Mouse (Mus musculus): Measurements from ENCODE around the gene Mllt3. TPM values are rescaled to one million over a fixed set of nuclear protein-coding genes. Genes with fewer than 3 reads are reported as not detected.
A peak's percentile ranks its signal among the peaks of the same experiment; 100 is the strongest.

Gene Mllt3
- polyA plus RNA-seq, 2 experiments: 23.4 to 41.3 TPM

DNA sequence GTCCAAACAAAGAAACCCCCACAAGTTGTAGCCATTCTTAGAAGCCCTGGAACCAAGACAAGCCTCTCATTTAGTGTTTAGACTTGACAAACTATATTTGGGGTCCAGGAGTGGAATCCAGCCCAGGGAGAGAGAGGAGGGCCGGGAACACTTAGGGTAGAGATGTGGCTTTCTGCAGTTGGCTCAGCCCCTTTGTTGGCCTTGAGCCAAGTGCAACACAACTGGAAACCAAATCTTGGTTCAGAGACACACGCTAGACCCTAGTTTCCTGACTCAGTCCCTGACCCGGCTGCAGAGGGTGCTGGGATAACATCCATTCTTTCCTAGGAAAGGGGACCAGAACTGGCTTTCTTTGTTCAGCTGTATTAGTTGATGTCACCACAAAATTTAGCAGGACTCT, 296.4 kb downstream of the Mllt3 start:
- ATAC-seq (ENCODE audit: low FRiP score, low read depth) (no peak), DNase-seq (ENCODE audit: low spot score) (no peak)
- H3K4me1 ChIP-seq (ENCODE audit: control insufficient read depth, insufficient read depth, low read length): peaks cover 14% of the 10 kb centered on the region
- H3K9me3 ChIP-seq (ENCODE audit: control insufficient read depth, low read length): no peaks in the 10 kb centered on the region; the same call in 1 of the 2 replicates
- H3K4me3 ChIP-seq (replicated peaks; ENCODE audit: low read length): no peak overlapping the region
- H3K36me3 ChIP-seq (ENCODE audit: control insufficient read depth, insufficient read depth, low read length): no peaks in the 10 kb centered on the region
- no peak overlapping the region for H3K4me2 ChIP-seq (replicated peaks; ENCODE audit: low read depth, low read length, severe bottlenecking)
- H3K27me3 ChIP-seq (ENCODE audit: control insufficient read depth, insufficient read depth, low read length): no peaks in the 10 kb centered on the region
- TF ChIP-seq POLR2A (IDR thresholded peaks at IDR 0.05; ENCODE audit: borderline replicate concordance, extremely low read depth, insufficient read depth, insufficient read length): no peak
- H3K27ac ChIP-seq (replicated peaks; ENCODE audit: low read depth, low read length): no peak overlapping the region
- no peak overlapping the region for H3K9ac ChIP-seq (ENCODE audit: low read depth, low read length, severe bottlenecking)
- WGBS: 47% methylated on average over 3 of the region's 3 CpGs

GRCm38 (mm10) chr4:87731118-87731672, 302.0 kb downstream of the Mllt3 start:
- DNase-seq (ENCODE audit: low spot score): no peak

DNA sequence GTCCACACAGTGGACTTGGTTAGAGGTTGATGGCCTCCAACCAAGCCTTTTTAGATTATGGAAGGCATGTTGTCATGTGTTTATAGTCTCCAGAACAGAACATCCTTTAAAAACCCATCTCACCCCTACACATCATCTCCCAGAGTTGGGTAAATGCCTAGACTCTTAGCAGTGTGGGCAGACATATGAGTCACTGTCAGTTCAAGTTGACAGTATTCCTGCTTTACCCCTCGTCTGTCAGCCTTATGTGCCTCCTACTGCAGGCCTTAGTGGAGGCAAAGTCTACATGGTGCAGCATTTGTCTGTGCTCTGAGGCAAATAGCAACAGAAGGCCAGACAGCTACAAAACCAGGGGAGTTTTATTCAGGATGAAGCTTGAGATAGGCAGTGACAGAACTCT, 304.6 kb downstream of the Mllt3 start:
- no peak overlapping the region for H3K4me2 ChIP-seq (replicated peaks; ENCODE audit: low read depth, low read length, severe bottlenecking)
- H3K27me3 ChIP-seq (ENCODE audit: control insufficient read depth, insufficient read depth, low read length): no peaks in the 10 kb centered on the region; the same call in 1 of the 2 replicates
- DNase-seq (ENCODE audit: low spot score) (no peak), ATAC-seq (ENCODE audit: low FRiP score, low read depth) (no peak)
- no peak overlapping the region for H3K4me3 ChIP-seq (replicated peaks; ENCODE audit: low read length)
- no peak overlapping the region for H3K9ac ChIP-seq (ENCODE audit: low read depth, low read length, severe bottlenecking)
- H3K36me3 ChIP-seq (ENCODE audit: control insufficient read depth, insufficient read depth, low read length): no peaks in the 10 kb centered on the region
- no peaks in the 10 kb centered on the region for H3K9me3 ChIP-seq (ENCODE audit: control insufficient read depth, low read length)
- no peak overlapping the region for H3K27ac ChIP-seq (replicated peaks; ENCODE audit: low read depth, low read length)
- WGBS: 65% methylated on average over 1 of the region's 1 CpGs
- H3K4me1 ChIP-seq (ENCODE audit: control insufficient read depth, insufficient read depth, low read length): peaks cover 11% of the 10 kb centered on the region
- no peak for TF ChIP-seq POLR2A (IDR thresholded peaks at IDR 0.05; ENCODE audit: borderline replicate concordance, extremely low read depth, insufficient read depth, insufficient read length)

More at GRCm38 (mm10) chr4:87731118-87731672, 302.0 kb downstream of the Mllt3 start:
- no peak for TF ChIP-seq POLR2A (IDR thresholded peaks at IDR 0.05; ENCODE audit: borderline replicate concordance, extremely low read depth, insufficient read depth, insufficient read length)
- no peaks in the 10 kb centered on the region for H3K36me3 ChIP-seq (ENCODE audit: control insufficient read depth, insufficient read depth, low read length)
- no peak overlapping the region for H3K9ac ChIP-seq (ENCODE audit: low read depth, low read length, severe bottlenecking)
- no peak overlapping the region for H3K27ac ChIP-seq (replicated peaks; ENCODE audit: low read depth, low read length)
- 0 out of 2 replicates have a peak, but pooled peaks have one; percentile 23 for ATAC-seq (ENCODE audit: low FRiP score, low read depth)
- H3K27me3 ChIP-seq (ENCODE audit: control insufficient read depth, insufficient read depth, low read length): no peaks in the 10 kb centered on the region; the same call in 1 of the 2 replicates
- H3K4me2 ChIP-seq (replicated peaks; ENCODE audit: low read depth, low read length, severe bottlenecking): no peak overlapping the region
- peaks cover 11% of the 10 kb centered on the region for H3K4me1 ChIP-seq (ENCODE audit: control insufficient read depth, insufficient read depth, low read length)
- no peaks in the 10 kb centered on the region; the same call in 1 of the 2 replicates for H3K9me3 ChIP-seq (ENCODE audit: control insufficient read depth, low read length)
- no peak overlapping the region for H3K4me3 ChIP-seq (replicated peaks; ENCODE audit: low read length)
- 10% methylated on average over 5 of the region's 5 CpGs for WGBS

DNA sequence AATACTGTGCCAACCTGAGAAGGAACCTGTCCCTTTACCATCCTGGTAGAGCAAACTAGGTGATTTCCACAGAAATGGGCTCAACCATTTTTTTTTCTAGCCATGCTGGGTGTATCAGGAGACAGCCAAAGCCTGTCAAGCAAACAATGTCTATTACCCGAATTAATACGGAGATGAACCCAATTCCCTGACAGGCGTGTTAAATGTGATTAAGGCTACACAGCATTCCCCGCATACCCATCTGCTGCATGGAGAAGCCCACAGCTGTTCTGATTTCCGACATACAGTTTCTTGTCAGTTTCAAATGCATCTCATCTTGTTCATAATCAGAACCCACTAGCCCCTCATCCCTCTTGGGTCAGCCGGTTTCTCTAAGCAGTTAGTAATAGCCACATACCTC, 309.7 kb downstream of the Mllt3 start:
- no peaks in the 10 kb centered on the region for H3K36me3 ChIP-seq (ENCODE audit: control insufficient read depth, insufficient read depth, low read length)
- no peaks in the 10 kb centered on the region for H3K4me1 ChIP-seq (ENCODE audit: control insufficient read depth, insufficient read depth, low read length)
- H3K27me3 ChIP-seq (ENCODE audit: control insufficient read depth, insufficient read depth, low read length): no peaks in the 10 kb centered on the region
- no peak for TF ChIP-seq POLR2A (IDR thresholded peaks at IDR 0.05; ENCODE audit: borderline replicate concordance, extremely low read depth, insufficient read depth, insufficient read length)
- no peak overlapping the region for H3K4me3 ChIP-seq (replicated peaks; ENCODE audit: low read length)
- H3K27ac ChIP-seq (replicated peaks; ENCODE audit: low read depth, low read length): no peak overlapping the region
- no peaks in the 10 kb centered on the region for H3K9me3 ChIP-seq (ENCODE audit: control insufficient read depth, low read length)
- H3K9ac ChIP-seq (ENCODE audit: low read depth, low read length, severe bottlenecking): no peak overlapping the region
- no peak for ATAC-seq (ENCODE audit: low FRiP score, low read depth)
- no peak for DNase-seq (ENCODE audit: low spot score)
- no peak overlapping the region for H3K4me2 ChIP-seq (replicated peaks; ENCODE audit: low read depth, low read length, severe bottlenecking)
- WGBS: 81% methylated on average over 6 of the region's 6 CpGs

Other genes with a start within 250 kb of the Mllt3 start
- 14.6 and 15.7 TPM in 2 replicates for gene Focad, start 61.3 kb upstream of the Mllt3 start, polyA plus RNA-seq (2012; rRNA removed)
- gene Focad, start 61.3 kb upstream of the Mllt3 start, polyA plus RNA-seq (2014; fragmentation: Nextera tagmentation; extraction: Ambion mirVana): 18.2 and 19.5 TPM in 2 replicates

All from limb, embryonic 14.5 days (tissue).